Mouse (Mus musculus) layer of hippocampus, postnatal 14 days (tissue): ENCODE data around the gene Zfp599. TPM values are rescaled to one million over a fixed set of nuclear protein-coding genes. Genes with fewer than 3 reads are reported as not detected.

Source experiments
- DNase-seq, 2 experiments: peaks; one replicate each; pipeline ENCODE4 v3.0.0; 2021 to 2022; ENCODE audit warnings: low spot score in 2 of 2, mixed read lengths in 1 of 2
- total RNA-seq, 2 experiments: library from RNA; stranded (reverse); gene quantifications; 2 replicates each; pipeline ENCODE4 v1.2.3; 2021

The Zfp599 gene
- total RNA-seq, 2 experiments from 2014 or later, result 4.8 to 5.2 TPM

GRCm38 (mm10) chr9:22224536-22225503, 34.9 kb downstream of the Zfp599 start:
- peak in 1 of 2 experiments; percentile 28 for DNase-seq

GRCm38 (mm10) chr9:22224066-22224465, 35.6 kb downstream of the Zfp599 start:
- no peak for DNase-seq

GRCm38 (mm10) chr9:22217858-22218493, 41.7 kb downstream of the Zfp599 start:
- DNase-seq, result no peak

- DNase-seq, result no peak
These were observed 43.0 kb downstream of the Zfp599 start for GRCm38 (mm10) chr9:22216705-22217104.

GRCm38 (mm10) chr9:22214549-22214948, 45.1 kb downstream of the Zfp599 start:
- DNase-seq, result no peak

GRCm38 (mm10) chr9:22213785-22214194, 45.9 kb downstream of the Zfp599 start:
- no peak for DNase-seq

Other genes starting within 250 kb of the Zfp599 start
- gene Elavl3, start 207.9 kb downstream of the Zfp599 start, total RNA-seq, result 100 to 1,000 TPM; 176 to 178 TPM
- 1 to 10 TPM; 1.5 to 2.8 TPM for gene Gm49318, start 188.6 kb downstream of the Zfp599 start, total RNA-seq
- gene Zfp653, start 188.5 kb downstream of the Zfp599 start, total RNA-seq, result 10 to 100 TPM; 19.4 to 22.7 TPM
- gene Ecsit, start 174.5 kb downstream of the Zfp599 start, total RNA-seq, result 10 to 100 TPM; 42.4 to 45.7 TPM
- 1 to 10 TPM in 1 of 2 experiments, under 1 TPM in 1; 0.45 to 1.4 TPM for gene Cnn1, start 160.7 kb downstream of the Zfp599 start, total RNA-seq
- 10 to 100 TPM; 57.0 to 58.0 TPM for gene Elof1, start 142.7 kb downstream of the Zfp599 start, total RNA-seq
- gene Acp5, start 124.2 kb downstream of the Zfp599 start, total RNA-seq, result under 1 TPM; 0.44 to 0.86 TPM
- 10 to 100 TPM; 49.1 to 51.0 TPM for gene Pigyl, start 103.0 kb downstream of the Zfp599 start, total RNA-seq
- under 1 TPM; 0.12 TPM for gene Zfp872, start 71.8 kb downstream of the Zfp599 start, total RNA-seq
- gene Zfp809, start 34.2 kb downstream of the Zfp599 start, total RNA-seq, result 10 to 100 TPM; 19.2 to 20.6 TPM
- gene Zfp810, start 47.8 kb upstream of the Zfp599 start, total RNA-seq, result 10 to 100 TPM; 16.0 to 22.6 TPM
- gene Anln, start 129.3 kb upstream of the Zfp599 start, total RNA-seq, result 10 to 100 TPM; 15.5 to 16.2 TPM
- gene 9530077C05Rik, start 151.6 kb upstream of the Zfp599 start, total RNA-seq, result 1 to 10 TPM; 7.1 to 7.2 TPM
- not detected for gene Gm17545, start 194.4 kb upstream of the Zfp599 start, total RNA-seq
- gene Rp9, start 209.8 kb upstream of the Zfp599 start, total RNA-seq, result 10 to 100 TPM; 37.2 to 37.4 TPM
- 10 to 100 TPM; 21.3 to 23.0 TPM for gene Bbs9, start 215.8 kb upstream of the Zfp599 start, total RNA-seq